Mouse (Mus musculus): ENCODE results near the gene Efcab8. TPM values are rescaled to one million over a fixed set of nuclear protein-coding genes. Genes with fewer than 3 reads are reported as not detected.

Efcab8 gene
- 0.02 TPM in 1 of 2 replicates, not detected in the other for polyA plus RNA-seq (2015; fragmentation: Nextera tagmentation; extraction: Ambion mirVana)

DNA sequence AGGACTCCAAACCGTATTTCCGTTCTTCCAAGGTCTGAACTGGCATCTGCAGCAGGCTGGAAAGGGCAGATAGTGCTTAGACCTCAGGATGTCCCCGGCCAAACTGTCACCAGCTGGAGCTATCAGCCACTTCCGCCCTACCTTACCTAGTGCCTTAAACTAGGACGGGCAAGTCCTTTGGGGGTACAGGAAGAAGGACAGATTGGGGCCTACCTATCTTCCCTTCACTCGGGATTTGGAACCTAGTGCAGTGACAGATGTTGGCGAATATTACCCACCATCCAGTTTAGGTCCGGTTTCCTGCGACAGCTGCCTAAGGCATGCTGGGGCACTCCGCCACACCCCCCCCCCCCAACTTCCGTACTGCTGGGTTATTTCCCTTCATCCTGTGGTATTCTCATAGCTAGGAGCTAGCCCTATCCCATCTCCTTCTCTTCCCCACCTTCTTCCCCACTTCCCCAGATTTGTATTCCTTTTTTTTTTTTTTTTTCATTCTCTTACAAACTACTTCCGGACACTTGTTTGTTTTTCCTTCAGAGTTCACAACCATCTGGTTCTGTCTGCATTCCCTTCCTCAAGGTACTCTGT, at the start of gene Efcab8:
Efcab8 (plus strand) TSS at position 538 of the 588 bp plus-strand sequence.

DNA sequence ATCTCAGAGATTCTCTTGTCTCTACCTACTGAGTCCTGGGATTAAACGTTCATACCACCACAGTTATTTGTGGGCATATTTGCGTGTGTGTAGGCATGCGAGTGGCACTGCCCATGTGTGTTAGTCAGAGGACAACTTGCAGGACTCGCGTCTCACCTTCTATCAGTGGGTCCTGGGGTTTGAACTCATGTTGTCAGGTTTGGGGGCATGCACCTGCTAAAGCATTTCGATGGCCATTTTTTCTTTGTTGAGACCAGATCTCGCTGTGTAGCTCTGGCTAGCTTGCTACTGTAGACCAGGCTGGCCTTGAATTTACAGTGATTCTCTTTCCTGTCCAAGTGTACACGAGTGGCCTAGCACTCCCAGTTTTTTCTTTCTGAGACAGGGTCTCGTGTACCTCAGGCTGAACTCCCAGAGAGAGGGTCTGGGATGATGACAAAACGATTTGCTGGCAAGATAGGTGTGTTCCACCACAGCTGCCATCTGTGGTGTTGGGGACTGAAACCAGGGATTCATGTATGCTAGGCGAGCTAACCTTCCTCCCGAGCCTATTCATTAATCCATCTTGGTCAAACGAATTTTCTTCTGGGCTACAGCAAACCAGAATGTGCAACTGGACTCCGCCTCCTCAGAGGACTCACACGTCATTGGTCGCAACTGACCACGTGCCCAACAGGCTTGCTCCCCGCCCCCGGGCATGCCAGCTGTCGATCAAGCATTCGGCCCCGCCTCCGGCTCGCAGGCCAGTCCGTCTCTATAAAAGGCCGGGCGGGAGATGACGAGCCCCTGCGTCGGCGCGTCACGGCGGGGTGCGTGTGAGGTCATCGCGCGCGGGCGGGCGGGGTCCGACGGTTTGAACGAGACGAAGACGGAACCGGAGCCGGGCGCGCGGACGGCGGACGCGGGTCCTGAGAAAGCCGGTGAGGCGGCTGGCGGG, 39.0 kb upstream of the Efcab8 start, which contains the start of gene Mapre1:
Mapre1 (plus strand) TSS at position 775 of the 937 bp plus-strand sequence.

GRCm38 (mm10) chr2:153870984-153871383, 91.3 kb downstream of the Efcab8 start, which contains the start of gene Sun5:
Sun5 (minus strand) TSS chr2:153871084.

DNA sequence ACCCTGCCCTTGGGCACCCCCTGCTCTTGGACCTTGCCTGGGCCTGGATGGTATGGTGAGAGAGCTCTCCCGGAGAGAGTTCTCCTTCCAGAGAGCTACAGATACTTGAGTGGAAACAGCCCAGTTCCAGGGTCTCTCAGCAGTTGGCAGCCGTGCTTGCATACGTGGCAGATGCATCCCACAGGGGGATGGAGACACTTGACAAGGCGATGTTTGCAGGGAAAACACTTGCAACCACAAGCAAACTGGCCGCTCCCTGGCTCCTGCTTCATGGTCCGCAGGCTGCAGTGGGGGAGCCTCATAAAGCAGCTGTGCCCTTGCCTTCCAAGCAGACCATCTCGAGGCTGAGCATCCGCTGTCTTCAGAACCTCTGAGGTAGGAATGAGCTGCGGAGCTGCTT, 95.0 kb downstream of the Efcab8 start, which contains the start of gene Bpifb2:
Bpifb2 (plus strand) TSS at position 301 of the 400 bp plus-strand sequence.

Other genes with a start within 250 kb of the Efcab8 start
- 2.1 and 2.4 TPM in 2 replicates for gene Nol4l, start 250.0 kb upstream of the Efcab8 start, polyA plus RNA-seq (2015; fragmentation: Nextera tagmentation; extraction: Ambion mirVana)
- gene Commd7, start 147.2 kb upstream of the Efcab8 start, polyA plus RNA-seq (2015; fragmentation: Nextera tagmentation; extraction: Ambion mirVana), result 37.8 and 47.2 TPM in 2 replicates
- 1.7 and 2.3 TPM in 2 replicates for gene Dnmt3b, start 130.5 kb upstream of the Efcab8 start, polyA plus RNA-seq (2015; fragmentation: Nextera tagmentation; extraction: Ambion mirVana)
- 0.18 and 0.44 TPM in 2 replicates for gene Dnmt3c, start 83.3 kb upstream of the Efcab8 start, polyA plus RNA-seq (2015; fragmentation: Nextera tagmentation; extraction: Ambion mirVana)
- 134 and 157 TPM in 2 replicates for gene Mapre1, start 38.7 kb upstream of the Efcab8 start, polyA plus RNA-seq (2015; fragmentation: Nextera tagmentation; extraction: Ambion mirVana)
- not detected in 2 replicates for gene Sun5, start 91.2 kb downstream of the Efcab8 start, polyA plus RNA-seq (2015; fragmentation: Nextera tagmentation; extraction: Ambion mirVana)
- gene Bpifb2, start 95.1 kb downstream of the Efcab8 start, polyA plus RNA-seq (2015; fragmentation: Nextera tagmentation; extraction: Ambion mirVana), result not detected in 2 replicates
- gene Bpifb6, start 120.5 kb downstream of the Efcab8 start, polyA plus RNA-seq (2015; fragmentation: Nextera tagmentation; extraction: Ambion mirVana), result not detected in 2 replicates
- gene Bpifb3, start 138.3 kb downstream of the Efcab8 start, polyA plus RNA-seq (2015; fragmentation: Nextera tagmentation; extraction: Ambion mirVana), result not detected in 2 replicates
- not detected in 2 replicates for gene Bpifb4, start 158.3 kb downstream of the Efcab8 start, polyA plus RNA-seq (2015; fragmentation: Nextera tagmentation; extraction: Ambion mirVana)
- not detected in 2 replicates for gene Bpifa6, start 195.0 kb downstream of the Efcab8 start, polyA plus RNA-seq (2015; fragmentation: Nextera tagmentation; extraction: Ambion mirVana)
- gene Bpifa2, start 228.3 kb downstream of the Efcab8 start, polyA plus RNA-seq (2015; fragmentation: Nextera tagmentation; extraction: Ambion mirVana), result not detected in 2 replicates

Measured in skeletal muscle tissue, postnatal 0 days (tissue).